Mouse (Mus musculus): Measurements from ENCODE around the gene Gm5965.

- no peak for TF ChIP-seq CTCF (IDR thresholded peaks at IDR 0.05; ENCODE audit: control insufficient read depth, insufficient read depth, insufficient read length)
- TF ChIP-seq USF1 (IDR thresholded peaks at IDR 0.05; ENCODE audit: low read depth): no peak
- no peak for TF ChIP-seq MYOD1 (IDR thresholded peaks at IDR 0.05; ENCODE audit: control insufficient read depth, insufficient read length, low read depth)
- TF ChIP-seq CEBPB (IDR thresholded peaks at IDR 0.05; ENCODE audit: low read depth): no peak
- no peak for TF ChIP-seq FOSL1 (IDR thresholded peaks at IDR 0.05; ENCODE audit: insufficient read depth, low read length, poor library complexity, severe bottlenecking)
Observed at GRCm38 (mm10) chr16:88777596-88777995, at the start of gene Gm5965.

Measured in C2C12 (cell line).